Mouse (Mus musculus): ENCODE results near the gene Ubxn7.
A peak's percentile ranks its signal among the peaks of the same experiment; 100 is the strongest.
"Not testable (repeated sequence)": the region's sequence is repeated elsewhere in the genome, so short reads cannot be mapped to it uniquely, and the experiment has no call there.

Gene Ubxn7

GRCm38 (mm10) chr16:32332040-32332555 lies at the start of gene Ubxn7:
Gene Ubxn7, plus strand, starts transcription at chr16:32332257.
- peak; percentile 98 to 99 for DNase-seq

- DNase-seq, result no peak
Observed at GRCm38 (mm10) chr16:32282608-32283007, 49.4 kb upstream of the Ubxn7 start.

- DNase-seq, result no peak
Observed at GRCm38 (mm10) chr16:32291821-32292220, 40.2 kb upstream of the Ubxn7 start.

GRCm38 (mm10) chr16:32299617-32300016 lies 32.4 kb upstream of the Ubxn7 start:
- not testable (repeated sequence) for DNase-seq

- no peak for DNase-seq
Observed at GRCm38 (mm10) chr16:32303046-32303445, 29.0 kb upstream of the Ubxn7 start.

GRCm38 (mm10) chr16:32303886-32304285 lies 28.2 kb upstream of the Ubxn7 start:
- no peak for DNase-seq

GRCm38 (mm10) chr16:32311970-32312369 lies 20.1 kb upstream of the Ubxn7 start:
- DNase-seq, result no peak

- no peak for DNase-seq
Observed at GRCm38 (mm10) chr16:32312386-32312785, 19.7 kb upstream of the Ubxn7 start.

- DNase-seq, result no peak
Observed at GRCm38 (mm10) chr16:32312859-32313258, 19.2 kb upstream of the Ubxn7 start.

GRCm38 (mm10) chr16:32316601-32317000 lies 15.5 kb upstream of the Ubxn7 start:
- DNase-seq, result no peak

- DNase-seq, result no peak
Observed at GRCm38 (mm10) chr16:32323953-32324352, 8.1 kb upstream of the Ubxn7 start.

- no peak for DNase-seq
Observed at GRCm38 (mm10) chr16:32330876-32331670, 984 bp upstream of the Ubxn7 start.

- DNase-seq, result peak; percentile 53 to 58
Observed at GRCm38 (mm10) chr16:32332556-32333511, 777 bp downstream of the Ubxn7 start.

- DNase-seq, result no peak
Observed at GRCm38 (mm10) chr16:32335146-32335545, 3.1 kb downstream of the Ubxn7 start.

- DNase-seq, result no peak
Observed at GRCm38 (mm10) chr16:32336026-32336780, 4.1 kb downstream of the Ubxn7 start.

- no peak for DNase-seq
Observed at GRCm38 (mm10) chr16:32337001-32337400, 4.9 kb downstream of the Ubxn7 start.

GRCm38 (mm10) chr16:32340451-32340850 lies 8.4 kb downstream of the Ubxn7 start:
- DNase-seq, result no peak

GRCm38 (mm10) chr16:32345521-32345920 lies 13.5 kb downstream of the Ubxn7 start:
- no peak for DNase-seq

- DNase-seq, result no peak
Observed at GRCm38 (mm10) chr16:32350776-32351175, 18.7 kb downstream of the Ubxn7 start.

GRCm38 (mm10) chr16:32363530-32363929 lies 31.5 kb downstream of the Ubxn7 start:
- DNase-seq, result no peak

- DNase-seq, result peak in 1 of 2 experiments; percentile 46
Observed at GRCm38 (mm10) chr16:32371351-32371750, 39.3 kb downstream of the Ubxn7 start.

- DNase-seq, result no peak
Observed at GRCm38 (mm10) chr16:32379575-32379974, 47.5 kb downstream of the Ubxn7 start.

GRCm38 (mm10) chr16:32382901-32383300 lies 50.8 kb downstream of the Ubxn7 start:
- DNase-seq, result no peak
